Mouse (Mus musculus): Measurements from ENCODE around the gene Synpo2.

The Synpo2 gene

GRCm38 (mm10) chr3:123235921-123236320, at the start of gene Synpo2:
Synpo2 (minus strand) TSS chr3:123236149.
- peak; percentile 77 for DNase-seq (ENCODE audit: low read depth, low spot score)

DNA sequence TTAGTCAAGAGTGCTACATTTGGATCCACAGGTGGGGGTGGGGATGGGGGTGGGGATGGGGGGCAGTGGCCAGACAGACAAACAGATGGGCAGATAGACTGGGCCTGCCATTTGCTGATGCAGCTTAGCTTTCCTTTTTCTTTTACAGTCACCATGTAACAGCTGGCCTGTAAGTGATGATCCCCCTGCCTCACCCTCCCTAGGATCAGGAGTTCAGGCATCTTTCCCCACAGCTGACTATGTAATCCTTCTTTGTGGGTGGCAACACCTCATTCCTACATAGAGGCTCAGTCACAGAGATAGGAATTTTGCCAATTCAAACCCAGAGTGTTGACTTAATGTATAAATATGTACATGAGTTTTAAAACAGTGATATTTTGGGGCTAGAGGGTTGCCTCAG, 49.7 kb upstream of the Synpo2 start:
- DNase-seq (ENCODE audit: low read depth, low spot score): no peak

- no peak for DNase-seq (ENCODE audit: low read depth, low spot score)
Measured at GRCm38 (mm10) chr3:123284284-123284683, 48.3 kb upstream of the Synpo2 start.

DNA sequence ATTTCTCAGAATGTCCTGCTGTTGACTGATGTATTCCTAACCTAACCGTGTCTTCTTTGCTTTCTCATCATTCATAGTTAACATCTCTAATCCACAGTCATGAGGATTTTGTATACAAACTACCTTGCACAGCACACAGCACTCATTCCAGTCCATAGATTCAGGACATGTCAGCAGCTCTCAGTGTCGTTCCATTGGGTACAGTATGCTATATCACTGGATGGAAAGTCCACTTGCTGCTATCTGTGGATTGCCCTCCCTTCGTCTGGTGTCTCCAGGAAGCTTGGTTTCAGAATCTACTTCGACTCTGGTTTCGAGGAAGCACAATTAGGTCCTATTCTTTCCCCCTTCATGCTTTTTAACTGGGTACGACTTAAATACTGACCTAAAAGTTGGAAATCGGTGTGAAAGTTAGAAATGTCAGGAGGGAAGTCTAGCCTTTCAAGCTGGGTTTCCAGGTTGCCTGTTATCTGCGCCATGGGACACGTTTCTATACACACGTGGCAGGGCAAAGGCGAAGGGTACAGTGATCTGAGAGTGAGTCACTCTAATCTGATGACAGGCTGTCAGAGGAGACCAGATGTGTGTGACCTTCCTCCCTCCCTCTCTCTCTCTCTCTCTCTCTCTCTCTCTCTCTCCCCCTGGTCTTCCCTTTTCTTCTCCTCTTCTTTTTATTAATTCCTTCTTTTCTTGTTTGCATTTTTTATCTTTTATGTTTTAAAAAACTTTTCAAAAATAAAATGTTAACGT, 47.1 kb upstream of the Synpo2 start:
- no peak for DNase-seq (ENCODE audit: low read depth, low spot score)

DNA sequence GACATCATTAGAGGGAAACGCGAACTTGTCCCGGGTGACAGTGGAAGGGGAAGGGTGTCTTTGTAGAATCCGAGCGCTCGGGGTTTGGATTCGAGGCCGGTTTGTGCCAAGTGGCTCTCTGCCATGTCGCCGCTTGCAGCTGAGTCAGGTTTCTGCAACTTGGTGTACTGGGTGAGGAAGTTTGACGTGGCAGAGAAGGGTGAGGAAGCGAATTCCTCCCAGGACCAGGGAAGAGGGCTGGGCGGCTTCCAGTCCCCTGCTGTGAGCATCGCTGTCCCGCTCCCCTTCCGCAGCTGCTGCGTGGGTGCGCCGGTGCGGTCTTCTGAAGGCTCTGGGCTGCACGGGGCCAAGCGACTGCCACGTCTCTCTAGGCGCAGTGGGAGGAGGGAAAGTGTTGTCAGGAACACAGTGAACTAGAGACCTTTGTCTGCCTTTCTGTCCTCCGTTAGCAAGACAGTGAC, 31.8 kb upstream of the Synpo2 start:
- DNase-seq (ENCODE audit: low read depth, low spot score): peak; percentile 69

DNA sequence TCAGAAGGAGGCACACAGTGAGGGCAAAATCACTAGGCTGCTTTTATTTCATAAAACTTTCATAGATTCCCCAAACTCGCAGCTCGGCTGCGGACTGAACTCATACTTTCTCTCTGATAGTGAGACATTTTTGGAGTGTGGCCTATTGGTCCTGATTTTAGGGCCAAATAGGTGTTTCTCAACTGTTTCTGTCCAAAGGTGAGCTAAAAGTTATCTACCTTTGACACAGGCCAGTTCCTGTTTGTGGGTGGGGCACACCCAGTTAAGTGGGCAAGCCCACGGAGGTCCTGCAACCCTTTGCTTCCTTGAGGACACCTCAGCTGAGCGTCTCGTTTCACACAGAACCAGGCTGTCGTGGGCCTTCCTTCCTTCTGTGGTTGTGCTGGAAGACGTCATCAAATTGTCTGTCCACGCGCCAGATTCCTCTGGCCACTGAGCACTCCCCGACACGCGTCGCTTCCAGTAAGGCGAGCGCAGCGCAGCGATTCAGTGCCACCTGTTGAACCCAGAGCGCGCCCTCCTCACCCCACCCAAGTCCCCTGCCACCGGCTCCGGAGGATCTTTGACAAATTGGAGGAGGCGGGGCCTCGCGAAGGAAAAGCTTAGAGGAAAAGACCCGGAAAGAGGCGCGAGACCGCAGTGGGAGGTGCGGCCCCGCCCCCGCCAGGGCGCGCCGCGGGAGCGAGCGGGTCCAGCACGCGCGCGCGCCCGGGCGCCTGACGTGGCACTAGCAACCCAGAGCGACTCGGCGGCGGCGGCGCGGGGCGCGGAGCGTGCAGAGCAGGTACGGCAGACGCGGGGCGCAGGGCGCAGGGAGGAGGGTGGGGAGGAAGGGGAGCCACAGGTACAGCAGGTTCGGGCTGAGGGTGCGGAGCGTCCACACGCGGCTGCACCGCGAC, 31.1 kb upstream of the Synpo2 start, which contains the start of gene Sec24d:
TSS of gene Sec24d (plus strand) at position 703 of the 899 bp plus-strand sequence.
- DNase-seq (ENCODE audit: low read depth, low spot score): peak; percentile 91

DNA sequence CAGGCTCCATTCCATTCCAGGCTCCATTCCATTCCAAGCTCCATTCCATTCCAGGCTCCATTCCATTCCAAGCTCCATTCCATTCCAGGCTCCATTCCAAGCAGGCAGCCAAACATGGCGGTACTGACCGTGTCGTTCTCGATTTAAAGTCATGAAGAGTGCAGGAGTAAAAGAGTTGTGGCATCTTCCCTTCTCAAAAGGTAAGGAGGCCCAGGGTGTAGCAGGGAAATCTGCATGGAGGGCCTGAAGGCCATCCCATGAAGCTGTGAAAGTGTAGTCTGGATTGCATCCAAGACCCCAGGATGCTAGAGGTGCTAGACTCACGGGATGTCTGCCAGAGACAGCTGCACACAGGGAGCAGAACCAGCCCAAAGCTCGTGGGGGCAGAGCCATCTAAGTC, 28.8 kb upstream of the Synpo2 start:
- no peak for DNase-seq (ENCODE audit: low read depth, low spot score)

DNA sequence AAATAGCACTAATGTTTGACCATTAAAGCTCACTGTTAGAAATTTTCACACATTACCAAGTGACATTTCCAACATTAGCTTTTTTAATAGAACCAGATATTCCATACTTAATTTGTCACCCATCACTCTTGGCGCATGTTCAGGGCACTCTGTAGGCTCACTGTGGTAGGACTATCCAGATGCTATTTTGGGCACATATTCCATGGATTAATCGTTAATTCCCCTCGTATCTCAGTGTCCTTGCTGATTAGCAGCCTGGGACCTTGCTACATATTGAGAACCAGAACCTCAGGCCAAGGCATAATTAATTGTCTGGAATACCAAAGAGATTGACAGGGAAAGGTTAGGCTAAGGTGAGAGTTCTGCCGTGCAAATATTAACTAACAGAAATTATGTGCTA, 22.8 kb upstream of the Synpo2 start:
- DNase-seq (ENCODE audit: low read depth, low spot score): no peak

GRCm38 (mm10) chr3:123256181-123257101, 20.5 kb upstream of the Synpo2 start:
- peak; percentile 91 for DNase-seq (ENCODE audit: low read depth, low spot score)

DNA sequence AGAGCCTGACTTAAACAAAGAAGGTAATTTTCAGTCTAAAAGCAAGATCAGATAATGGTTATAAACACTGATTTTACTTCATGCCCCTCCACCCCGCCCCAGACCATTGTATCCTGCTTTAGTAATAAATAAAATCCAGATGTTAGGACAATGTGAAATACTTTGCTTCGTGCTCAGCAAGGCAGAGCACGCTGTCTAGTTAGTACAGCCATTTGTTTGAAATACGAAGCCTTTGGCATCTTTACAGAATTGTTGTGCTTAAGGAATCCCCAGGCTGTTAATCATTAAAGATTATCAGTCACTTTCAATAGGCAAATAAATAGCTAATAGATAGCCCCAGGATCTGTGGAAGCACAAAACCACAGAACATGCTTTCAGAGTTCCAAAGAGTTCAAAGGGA, 9.7 kb upstream of the Synpo2 start:
- no peak for DNase-seq (ENCODE audit: low read depth, low spot score)

DNA sequence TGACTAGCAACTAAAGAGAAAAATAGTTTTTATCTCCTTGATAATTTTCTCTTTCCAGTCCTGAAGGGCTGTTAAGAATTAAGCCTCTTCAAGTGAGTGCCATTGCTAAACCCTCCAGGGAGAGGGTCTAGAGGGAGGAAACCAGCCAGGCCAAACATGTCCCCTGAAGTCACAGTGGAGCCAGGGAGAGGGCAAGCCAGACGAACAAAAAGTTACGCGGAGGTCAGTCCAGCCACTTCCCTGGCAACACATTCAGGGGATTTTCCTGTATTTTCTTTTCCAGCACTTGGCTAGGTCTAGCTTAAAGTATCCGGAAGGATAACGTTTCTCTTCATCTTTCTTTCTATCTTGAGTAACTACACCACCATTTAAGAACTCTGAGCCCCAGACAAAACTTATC, 8.4 kb upstream of the Synpo2 start:
- DNase-seq (ENCODE audit: low read depth, low spot score): no peak

DNA sequence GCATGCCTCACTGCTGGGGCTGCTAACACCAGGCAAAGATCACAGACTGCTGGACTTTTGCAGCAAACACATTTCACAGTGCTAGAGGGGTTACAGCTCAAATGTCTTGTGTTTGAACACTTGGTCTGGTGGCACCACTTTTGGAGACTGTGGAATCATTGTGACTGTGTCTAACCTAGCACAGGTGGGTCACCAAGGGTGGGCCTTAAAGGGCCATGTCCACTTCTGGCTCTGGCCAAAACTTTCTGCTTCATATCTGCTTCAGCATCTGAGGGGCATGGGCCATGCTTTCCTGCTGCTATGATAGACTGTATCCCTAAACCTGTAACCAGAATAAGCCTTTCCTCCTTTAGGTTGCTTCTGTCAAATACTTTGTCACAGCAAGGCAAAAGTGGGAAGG, 1.5 kb upstream of the Synpo2 start:
- DNase-seq (ENCODE audit: low read depth, low spot score): no peak

- DNase-seq (ENCODE audit: low read depth, low spot score): no peak
Measured at GRCm38 (mm10) chr3:123237039-123237438, 1.1 kb upstream of the Synpo2 start.

DNA sequence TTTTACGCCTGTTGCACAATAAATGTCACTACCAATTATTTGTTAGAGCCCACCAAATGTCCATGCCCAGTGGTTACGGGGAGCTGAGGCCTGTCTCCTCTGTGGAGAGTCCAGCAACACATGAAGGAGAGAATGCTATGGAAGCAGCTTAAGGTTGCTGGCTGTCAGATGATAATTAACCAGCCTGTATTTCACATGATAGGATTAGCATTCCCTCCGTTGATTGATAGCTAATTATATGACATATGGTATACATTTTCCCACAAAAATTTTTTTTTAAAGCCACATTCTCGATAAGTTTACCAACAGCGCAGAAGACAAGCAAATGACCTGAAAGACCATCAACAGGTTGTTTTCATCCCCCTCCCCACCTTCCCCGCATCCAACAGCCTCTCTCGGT, 454 bp downstream of the Synpo2 start:
- no peak for DNase-seq (ENCODE audit: low read depth, low spot score)

DNA sequence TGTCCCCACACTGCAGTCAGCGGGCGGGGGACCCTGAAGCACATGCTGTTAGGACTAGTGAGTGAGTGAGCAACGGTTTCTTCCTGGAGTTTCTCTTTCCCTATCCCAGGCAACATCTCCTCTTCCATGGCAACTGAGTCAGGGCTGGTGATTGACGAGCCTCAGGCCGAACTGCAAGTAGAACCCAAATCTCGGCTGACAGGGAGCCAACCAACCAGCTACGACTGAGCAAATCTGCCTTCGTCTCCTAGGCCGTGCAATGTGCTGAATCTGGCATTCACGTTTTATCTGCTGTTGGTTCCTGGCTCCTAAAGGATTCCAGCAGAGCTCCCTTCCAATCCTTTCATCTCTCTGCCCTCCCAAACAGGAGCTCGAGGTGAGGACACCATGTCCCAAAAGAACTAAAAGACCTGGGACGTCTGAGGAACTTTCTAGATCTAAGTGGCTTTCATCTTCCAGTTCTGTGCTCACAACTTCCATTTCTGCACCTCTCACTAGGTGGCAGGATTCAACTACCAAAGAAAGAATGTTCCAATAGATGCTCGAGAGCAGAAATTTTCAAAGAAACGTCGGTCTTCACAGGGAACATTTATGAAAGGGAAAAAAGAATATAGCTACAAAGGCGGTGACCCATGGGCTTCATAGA, 1.6 kb downstream of the Synpo2 start:
- peak; percentile 56 for DNase-seq (ENCODE audit: low read depth, low spot score)

DNA sequence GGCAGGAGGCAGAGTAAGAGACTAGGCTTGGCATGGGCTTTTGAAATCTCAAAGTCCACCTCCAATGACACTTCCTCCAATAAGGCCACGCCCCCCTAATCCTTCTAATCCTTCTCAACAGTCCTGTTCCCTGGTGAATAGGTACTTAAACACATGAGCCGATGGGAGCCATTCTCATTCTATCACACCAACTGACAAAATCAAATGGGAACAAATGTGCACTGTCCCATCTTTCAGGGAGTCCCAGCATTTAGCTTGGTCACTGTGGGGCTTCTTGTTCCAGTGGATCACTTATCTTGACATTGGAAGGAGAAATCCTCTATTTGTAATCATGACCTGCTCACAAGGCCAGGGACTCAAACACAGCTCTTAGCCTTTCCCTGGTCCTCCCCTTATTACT, 4.3 kb downstream of the Synpo2 start:
- no peak for DNase-seq (ENCODE audit: low read depth, low spot score)

DNA sequence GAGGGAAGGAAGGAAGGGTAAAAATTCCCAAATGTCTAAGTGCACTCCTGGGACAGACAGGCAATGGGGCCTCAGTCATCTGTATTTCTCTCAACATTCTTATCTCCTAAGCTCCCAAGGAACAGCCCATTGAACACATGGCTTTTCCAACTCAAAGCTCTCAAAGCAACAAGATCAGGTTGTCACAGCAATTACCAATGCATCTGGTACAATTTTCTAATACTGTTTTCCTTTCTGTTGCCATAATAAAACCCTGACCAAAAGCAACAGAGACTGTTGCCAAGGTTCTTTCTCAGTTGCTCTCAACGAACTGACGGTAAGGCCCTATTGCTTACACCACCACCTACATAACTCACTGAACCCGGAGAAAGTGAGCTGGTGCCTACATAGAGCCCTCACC, 8.7 kb downstream of the Synpo2 start:
- DNase-seq (ENCODE audit: low read depth, low spot score): no peak

DNA sequence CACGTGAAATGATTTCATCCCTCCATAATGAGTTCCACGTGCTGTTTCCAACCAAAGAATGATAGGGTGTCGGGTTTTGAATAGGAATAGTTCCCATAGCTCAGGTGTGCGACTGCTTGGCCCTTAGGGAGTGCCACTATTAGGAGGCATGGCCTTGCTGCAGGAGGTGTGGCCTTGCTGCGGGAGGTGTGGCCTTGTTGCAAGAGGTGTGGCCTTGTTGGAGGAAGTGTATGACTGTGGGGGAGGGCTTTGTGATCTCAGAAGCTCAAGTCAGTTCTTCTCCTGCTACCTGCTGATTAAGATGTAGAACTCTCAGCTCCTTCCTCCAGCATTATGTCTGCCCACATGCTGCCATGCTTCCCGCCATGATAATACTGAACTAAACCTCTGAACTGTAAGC, 17.3 kb downstream of the Synpo2 start:
- DNase-seq (ENCODE audit: low read depth, low spot score): peak; percentile 40

- DNase-seq (ENCODE audit: low read depth, low spot score): no peak
Measured at GRCm38 (mm10) chr3:123208891-123209290, 27.1 kb downstream of the Synpo2 start.

DNA sequence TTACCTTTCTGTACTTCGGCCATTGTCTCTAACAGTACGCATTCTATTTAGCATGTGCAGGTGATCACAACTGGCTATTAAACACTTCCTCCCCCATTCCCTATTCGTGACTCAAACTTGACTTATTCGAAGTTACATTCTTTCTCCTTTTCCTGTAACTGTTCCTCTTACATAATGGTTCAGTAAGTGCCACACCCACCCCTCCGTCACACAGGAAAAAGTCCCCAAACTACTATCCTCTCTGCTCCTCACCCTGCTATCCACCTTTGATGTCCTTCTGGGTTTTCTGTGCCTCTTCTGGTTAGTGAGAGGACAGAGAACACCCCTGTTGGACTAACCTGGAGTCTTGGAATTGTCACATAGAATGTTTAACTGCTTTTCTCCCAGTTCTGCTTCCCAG, 28.6 kb downstream of the Synpo2 start:
- DNase-seq (ENCODE audit: low read depth, low spot score): no peak

GRCm38 (mm10) chr3:123205485-123205884, 30.5 kb downstream of the Synpo2 start:
- no peak for DNase-seq (ENCODE audit: low read depth, low spot score)
